Mouse (Mus musculus): ENCODE measurements around the gene Klf14. TPM values are rescaled to one million over a fixed set of nuclear protein-coding genes. Genes with fewer than 3 reads are reported as not detected.

Gene Klf14
- polyA plus RNA-seq (2012; rRNA removed): not detected in 2 replicates

DNA sequence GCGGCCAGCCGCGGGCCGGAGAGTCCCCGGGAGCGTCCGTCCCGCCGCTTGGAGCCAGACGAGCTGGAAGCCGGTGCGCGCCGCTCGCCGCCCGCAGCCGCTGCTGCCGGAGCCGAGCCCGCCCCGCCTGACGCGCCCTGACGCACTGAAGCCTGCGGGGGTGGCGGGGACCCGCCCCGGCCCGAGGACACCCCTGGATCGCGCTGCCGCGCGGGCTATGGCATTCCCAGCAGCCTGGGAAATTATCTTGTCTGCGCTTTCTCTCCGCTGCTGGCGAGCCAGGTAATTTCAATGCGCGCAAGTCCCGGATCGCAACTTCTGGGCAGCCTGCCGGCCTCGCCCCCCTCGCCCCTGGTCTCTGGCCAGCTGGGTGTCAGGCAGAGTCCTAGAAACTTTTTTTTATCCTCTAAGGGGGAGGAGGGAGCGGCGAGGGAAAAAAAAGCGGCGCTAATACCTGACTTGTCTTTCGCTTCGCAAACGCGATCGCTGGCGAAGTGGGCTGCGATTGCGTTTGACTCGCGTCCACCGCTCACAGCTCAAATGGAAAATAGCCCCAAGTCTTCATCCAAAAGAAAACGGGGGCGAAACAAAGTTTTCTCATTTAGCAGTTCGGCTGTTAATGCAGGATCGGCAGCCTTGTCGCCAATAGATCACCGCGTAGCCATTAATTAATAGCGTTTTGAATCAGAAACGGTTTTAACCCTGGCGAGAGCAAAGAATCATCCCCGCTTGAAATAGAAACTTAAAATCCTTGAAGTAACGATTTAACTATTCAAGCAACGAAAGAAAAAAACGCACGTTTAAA lies at the start of gene Klf14:
Klf14 (minus strand) TSS at position 343 of the 805 bp plus-strand sequence.
- peak within 1 kb of the TSS; percentile 29 for H3K4me3 ChIP-seq (replicated peaks; ENCODE audit: extremely low read depth, low read depth, low read length)
- WGBS: 2% methylated on average over 75 of the region's 75 CpGs
- no peaks in the 10 kb centered on the region for H3K4me1 ChIP-seq (ENCODE audit: control insufficient read depth, insufficient read depth, low read length)
- no peak for TF ChIP-seq CTCF (IDR thresholded peaks at IDR 0.05; ENCODE audit: insufficient read depth, low read length)
- no peak for TF ChIP-seq POLR2A (IDR thresholded peaks at IDR 0.05; ENCODE audit: borderline replicate concordance, extremely low read depth, low read depth, low read length)
- DNase-seq: peak; percentile 14

- WGBS: 65% methylated on average over 6 of the region's 6 CpGs
- TF ChIP-seq CTCF (IDR thresholded peaks at IDR 0.05; ENCODE audit: insufficient read depth, low read length) (no peak), POLR2A (IDR thresholded peaks at IDR 0.05; ENCODE audit: borderline replicate concordance, extremely low read depth, low read depth, low read length) (no peak)
- no peak overlapping the region for H3K4me3 ChIP-seq (replicated peaks; ENCODE audit: extremely low read depth, low read depth, low read length)
- H3K4me1 ChIP-seq (ENCODE audit: control insufficient read depth, insufficient read depth, low read length): no peaks in the 10 kb centered on the region; the same call in 1 of the 2 replicates
- no peak for DNase-seq
These were observed 47.3 kb upstream of the Klf14 start for GRCm38 (mm10) chr6:31006111-31006600.

GRCm38 (mm10) chr6:30986393-30986792 lies 27.5 kb upstream of the Klf14 start:
- Histone ChIP-seq H3K4me1 (ENCODE audit: control insufficient read depth, insufficient read depth, low read length) (no peaks in the 10 kb centered on the region), H3K4me3 (replicated peaks; ENCODE audit: extremely low read depth, low read depth, low read length) (no peak overlapping the region)
- 87% methylated on average over 5 of the region's 5 CpGs for WGBS
- DNase-seq: no peak
- no peak for TF ChIP-seq POLR2A (IDR thresholded peaks at IDR 0.05; ENCODE audit: borderline replicate concordance, extremely low read depth, low read depth, low read length)
- TF ChIP-seq CTCF (IDR thresholded peaks at IDR 0.05; ENCODE audit: insufficient read depth, low read length): no peak

GRCm38 (mm10) chr6:30983021-30983420 lies 24.1 kb upstream of the Klf14 start:
- no peak for TF ChIP-seq POLR2A (IDR thresholded peaks at IDR 0.05; ENCODE audit: borderline replicate concordance, extremely low read depth, low read depth, low read length)
- Histone ChIP-seq H3K4me3 (replicated peaks; ENCODE audit: extremely low read depth, low read depth, low read length) (no peak overlapping the region), H3K4me1 (ENCODE audit: control insufficient read depth, insufficient read depth, low read length) (no peaks in the 10 kb centered on the region)
- 67% methylated on average over 4 of the region's 4 CpGs for WGBS
- DNase-seq: no peak

DNA sequence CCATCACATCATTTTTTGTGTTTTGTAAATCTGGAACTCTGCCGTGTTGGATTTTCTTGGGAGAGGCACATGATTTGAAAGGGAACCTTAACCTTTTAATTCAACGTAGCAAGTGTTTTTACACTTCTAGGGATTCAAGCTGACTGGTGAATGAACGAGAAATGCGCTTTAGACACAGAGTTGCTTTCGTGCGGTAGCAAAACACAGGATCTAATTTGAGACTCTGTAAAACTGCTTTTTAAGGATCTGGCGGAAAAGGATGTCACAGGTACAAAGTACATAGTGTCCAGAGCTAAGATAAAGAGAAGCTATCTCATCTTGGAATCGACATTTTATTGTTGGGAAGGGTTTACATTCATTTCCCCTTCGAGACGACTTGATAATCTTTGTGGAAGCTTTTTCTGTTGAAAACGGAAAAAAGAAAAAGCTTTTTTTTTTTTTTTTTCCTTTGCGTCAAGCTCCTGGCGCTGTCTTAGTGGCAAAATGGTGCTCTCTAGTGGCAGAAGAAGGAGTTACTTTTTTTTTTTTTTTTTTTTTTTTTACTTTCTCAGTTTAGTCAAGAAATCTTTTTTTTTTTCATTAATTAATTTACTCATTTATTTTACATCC lies 23.6 kb upstream of the Klf14 start:
- TF ChIP-seq POLR2A (IDR thresholded peaks at IDR 0.05; ENCODE audit: borderline replicate concordance, extremely low read depth, low read depth, low read length) (no peak), CTCF (IDR thresholded peaks at IDR 0.05; ENCODE audit: insufficient read depth, low read length) (no peak)
- Histone ChIP-seq H3K4me1 (ENCODE audit: control insufficient read depth, insufficient read depth, low read length) (no peaks in the 10 kb centered on the region), H3K4me3 (replicated peaks; ENCODE audit: extremely low read depth, low read depth, low read length) (no peak overlapping the region)
- WGBS: 14% methylated on average over 13 of the region's 13 CpGs
- no peak for DNase-seq

GRCm38 (mm10) chr6:30981351-30981750 lies 22.5 kb upstream of the Klf14 start:
- WGBS: 74% methylated on average over 5 of the region's 5 CpGs
- no peak for TF ChIP-seq CTCF (IDR thresholded peaks at IDR 0.05; ENCODE audit: insufficient read depth, low read length)
- no peak for TF ChIP-seq POLR2A (IDR thresholded peaks at IDR 0.05; ENCODE audit: borderline replicate concordance, extremely low read depth, low read depth, low read length)
- Histone ChIP-seq H3K4me3 (replicated peaks; ENCODE audit: extremely low read depth, low read depth, low read length) (no peak overlapping the region), H3K4me1 (ENCODE audit: control insufficient read depth, insufficient read depth, low read length) (no peaks in the 10 kb centered on the region)
- DNase-seq: no peak

DNA sequence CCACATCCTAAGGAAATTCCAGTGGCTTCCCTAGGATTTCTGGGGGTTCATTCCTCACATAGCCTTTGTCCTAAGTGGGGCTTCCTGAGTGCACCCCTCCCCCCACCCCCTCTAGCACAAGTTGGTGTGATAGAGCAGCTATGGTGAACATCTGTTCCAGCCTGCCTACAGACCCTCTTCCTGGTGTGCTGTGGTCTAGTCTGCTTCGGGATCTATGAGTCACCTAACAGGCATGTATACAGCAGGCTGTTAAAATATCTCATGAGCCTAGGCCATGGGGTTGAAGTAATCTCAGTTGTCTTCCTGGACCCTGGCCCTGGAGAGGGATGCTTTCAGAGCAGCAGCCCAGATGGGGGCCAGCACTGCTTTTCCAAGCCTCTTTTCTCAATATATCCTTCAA lies 19.7 kb upstream of the Klf14 start:
- H3K4me3 ChIP-seq (replicated peaks; ENCODE audit: extremely low read depth, low read depth, low read length): no peak overlapping the region
- no peaks in the 10 kb centered on the region for H3K4me1 ChIP-seq (ENCODE audit: control insufficient read depth, insufficient read depth, low read length)
- 55% methylated on average over 1 of the region's 1 CpGs for WGBS
- TF ChIP-seq POLR2A (IDR thresholded peaks at IDR 0.05; ENCODE audit: borderline replicate concordance, extremely low read depth, low read depth, low read length) (no peak), CTCF (IDR thresholded peaks at IDR 0.05; ENCODE audit: insufficient read depth, low read length) (no peak)
- no peak for DNase-seq

DNA sequence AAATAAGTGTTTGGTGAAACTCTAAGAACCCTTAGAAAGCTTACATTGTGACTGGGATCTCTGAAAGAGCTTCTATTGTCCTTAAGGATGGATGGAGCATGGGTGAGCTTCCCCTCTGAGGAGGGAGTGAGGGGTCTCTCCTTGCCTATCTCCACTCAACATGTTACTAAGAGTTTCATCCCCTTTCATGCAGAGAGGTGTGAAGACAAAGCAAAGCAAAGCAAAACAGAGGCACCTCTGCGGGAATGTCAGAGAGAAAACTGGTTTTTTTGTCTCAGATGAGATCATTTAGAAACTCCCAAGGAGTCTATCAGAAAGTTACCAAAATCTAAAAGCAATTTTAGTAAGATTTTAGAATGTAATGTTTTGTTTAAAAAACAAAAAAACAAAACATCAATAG lies 13.2 kb upstream of the Klf14 start:
- TF ChIP-seq CTCF (IDR thresholded peaks at IDR 0.05; ENCODE audit: insufficient read depth, low read length) (no peak), POLR2A (IDR thresholded peaks at IDR 0.05; ENCODE audit: borderline replicate concordance, extremely low read depth, low read depth, low read length) (no peak)
- Histone ChIP-seq H3K4me1 (ENCODE audit: control insufficient read depth, insufficient read depth, low read length) (no peaks in the 10 kb centered on the region), H3K4me3 (replicated peaks; ENCODE audit: extremely low read depth, low read depth, low read length) (no peak overlapping the region)
- 80% methylated on average over 1 of the region's 1 CpGs for WGBS
- no peak for DNase-seq

DNA sequence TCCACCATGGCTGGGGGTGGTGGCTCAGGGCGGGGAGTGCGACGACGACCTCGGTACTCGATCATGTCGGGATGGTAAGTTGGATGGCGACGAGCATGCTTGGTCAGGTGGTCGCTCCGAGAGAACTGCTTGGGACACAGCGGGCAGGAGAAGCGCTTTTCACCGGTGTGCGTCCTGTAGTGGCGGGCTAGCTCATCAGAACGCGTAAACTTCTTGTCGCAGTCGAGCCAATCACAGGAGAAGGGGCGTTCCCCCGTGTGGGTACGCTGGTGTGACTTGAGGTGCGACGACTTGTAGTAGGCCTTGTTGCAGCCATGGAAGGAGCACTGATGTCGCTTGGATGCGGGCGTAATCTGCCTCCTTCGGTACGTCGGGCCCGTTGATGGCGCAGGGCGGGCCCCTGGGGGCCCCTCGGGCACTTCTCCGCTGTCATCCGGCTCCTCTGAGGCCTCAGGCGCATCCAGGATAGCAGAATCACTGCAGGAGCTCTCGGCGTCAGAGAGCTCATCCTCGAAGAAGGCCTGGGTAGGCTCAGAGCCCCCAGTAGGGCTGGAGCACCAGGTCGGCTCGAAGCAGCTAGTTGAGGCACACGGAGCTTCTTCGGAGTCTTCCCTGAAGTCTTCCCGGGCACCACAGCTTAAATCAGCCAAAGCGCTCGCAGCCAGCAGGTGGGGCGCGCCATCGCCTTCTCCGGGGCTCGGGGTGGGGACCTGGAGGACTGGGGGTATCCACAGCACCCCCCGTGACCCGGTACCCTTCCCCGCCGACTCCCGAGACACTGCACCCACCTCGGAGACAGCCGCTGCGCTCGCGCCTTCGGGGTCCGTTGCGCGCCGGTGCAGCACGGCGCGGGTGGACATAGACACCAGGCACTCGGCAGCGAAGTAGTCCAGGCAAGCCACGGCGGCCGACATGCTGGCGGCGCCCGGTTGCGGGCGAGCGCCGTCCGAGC lies 818 bp downstream of the Klf14 start:
- no peak overlapping the region for H3K4me3 ChIP-seq (replicated peaks; ENCODE audit: extremely low read depth, low read depth, low read length)

More for the DNA sequence above, 818 bp downstream of the Klf14 start:
- 10% methylated on average over 82 of the region's 84 CpGs for WGBS
- TF ChIP-seq POLR2A (IDR thresholded peaks at IDR 0.05; ENCODE audit: borderline replicate concordance, extremely low read depth, low read depth, low read length) (no peak), CTCF (IDR thresholded peaks at IDR 0.05; ENCODE audit: insufficient read depth, low read length) (no peak)
- H3K4me1 ChIP-seq (ENCODE audit: control insufficient read depth, insufficient read depth, low read length): no peaks in the 10 kb centered on the region
- no peak for DNase-seq

Measured in lung, adult 2 months (tissue).